Mouse (Mus musculus) hindbrain, embryonic 16.5 days (tissue): Measurements from ENCODE around the gene Bmp8a. TPM values are rescaled to one million over a fixed set of nuclear protein-coding genes. Genes with fewer than 3 reads are reported as not detected.
"Not testable (repeated sequence)": the region's sequence is repeated elsewhere in the genome, so short reads cannot be mapped to it uniquely, and the experiment has no call there.

Experiments
- ATAC-seq: fragments of 200-750 bp; cut with Nextera tagmentation; 2 replicates; pipeline ENCODE4 v1.8.0; 2017; ENCODE audit warnings: moderate TSS enrichment, moderate library complexity
- H3K27ac ChIP-seq: fragments of 300-500 bp; sonication (generic); 2 replicates; pipeline ENCODE4 v1.5.1; 2014; ENCODE audit warnings: low read depth, mild to moderate bottlenecking, control low read depth, low read length, moderate library complexity
- H3K27me3 ChIP-seq: fragments of 300-500 bp; sonication (generic); replicated peaks from 2 replicates; pipeline ENCODE4 v1.6.1; 2014; ENCODE audit warnings: low read length; ENCODE audit not compliant: control insufficient read depth, insufficient read depth
- H3K36me3 ChIP-seq: fragments of 300-500 bp; sonication (generic); 2 replicates; pipeline ENCODE4 v1.6.1; 2014; ENCODE audit warnings: mild to moderate bottlenecking, low read length, moderate library complexity, mixed read lengths; ENCODE audit not compliant: control insufficient read depth, insufficient read depth
- H3K4me1 ChIP-seq: fragments of 300-500 bp; sonication (generic); 2 replicates; pipeline ENCODE4 v1.6.1; 2014; ENCODE audit warnings: low read depth, low read length; ENCODE audit not compliant: control insufficient read depth, insufficient read depth
- H3K4me2 ChIP-seq: fragments of 300-500 bp; sonication (generic); 2 replicates; pipeline ENCODE4 v1.6.1; 2014; ENCODE audit warnings: mild to moderate bottlenecking, low read length, control low read depth, moderate library complexity
- H3K4me3 ChIP-seq: fragments of 300-500 bp; sonication (generic); 2 replicates; pipeline ENCODE4 v1.5.1; 2014; ENCODE audit warnings: mild to moderate bottlenecking, low read length, control low read depth, moderate library complexity
- H3K9ac ChIP-seq: fragments of 300-500 bp; sonication (generic); 2 replicates; pipeline ENCODE4 v1.6.1; 2014; ENCODE audit warnings: low read depth, mild to moderate bottlenecking, control low read depth, low read length, moderate library complexity
- H3K9me3 ChIP-seq: fragments of 300-500 bp; sonication (generic); 2 replicates; pipeline ENCODE4 v1.6.1; 2014; ENCODE audit warnings: mild to moderate bottlenecking, low read length, moderate library complexity; ENCODE audit not compliant: control insufficient read depth
- WGBS: fragments of 180-500 bp; shearing (Covaris S2); extraction: QIAGEN DNeasy Blood & Tissue Kit; methylation state at CpG from one replicate; pipeline ENCODE4 v1.1.7; 2014; 5-methylcytosine and 5-hydroxymethylcytosine counted together
- polyA plus RNA-seq: library from polyadenylated mRNA; unstranded; fragments of >200 nt; fragmentation: Nextera tagmentation; extraction: Ambion mirVana; gene quantifications from 2 replicates; pipeline ENCODE4 v1.2.1, GENCODE M21; 2015

Bmp8a gene
- polyA plus RNA-seq, 1 experiment from 2014 or later = 0.26 TPM

GRCm38 (mm10) chr4:123335244-123335643, 7.8 kb downstream of the Bmp8a start:
- H3K27ac ChIP-seq, H3K9me3 ChIP-seq, H3K9ac ChIP-seq, ATAC-seq, H3K4me2 ChIP-seq, H3K4me1 ChIP-seq, H3K4me3 ChIP-seq, H3K27me3 ChIP-seq, H3K36me3 ChIP-seq: not testable (repeated sequence)
- WGBS = 69% methylated on average over 10 of the region's 10 CpGs

GRCm38 (mm10) chr4:123334177-123334576, 8.9 kb downstream of the Bmp8a start:
- 78% methylated on average over 3 of the region's 3 CpGs for WGBS
- no peaks in the 10 kb centered on the region for H3K4me1 ChIP-seq
- H3K9ac ChIP-seq = no peak overlapping the region
- H3K4me3 ChIP-seq = no peak overlapping the region
- no peaks in the 10 kb centered on the region for H3K9me3 ChIP-seq
- no peak overlapping the region for H3K4me2 ChIP-seq
- no peaks in the 10 kb centered on the region for H3K27me3 ChIP-seq
- H3K36me3 ChIP-seq = no peaks in the 10 kb centered on the region
- no peak overlapping the region for H3K27ac ChIP-seq
- ATAC-seq = no peak

- WGBS = 92% methylated on average over 4 of the region's 4 CpGs
- no peak overlapping the region for H3K9ac ChIP-seq
- no peak overlapping the region for H3K27ac ChIP-seq
- H3K27me3 ChIP-seq = no peaks in the 10 kb centered on the region
- no peaks in the 10 kb centered on the region for H3K4me1 ChIP-seq
- H3K36me3 ChIP-seq = no peaks in the 10 kb centered on the region
- no peaks in the 10 kb centered on the region for H3K9me3 ChIP-seq
- H3K4me3 ChIP-seq = no peak overlapping the region
- ATAC-seq = no peak
- H3K4me2 ChIP-seq = no peak overlapping the region
These were observed 9.9 kb downstream of the Bmp8a start for GRCm38 (mm10) chr4:123333151-123333550.

GRCm38 (mm10) chr4:123331961-123332360, 11.1 kb downstream of the Bmp8a start:
- not testable (repeated sequence) for H3K9ac ChIP-seq, H3K4me1 ChIP-seq, H3K9me3 ChIP-seq, H3K4me2 ChIP-seq, H3K4me3 ChIP-seq, ATAC-seq, H3K27me3 ChIP-seq, H3K36me3 ChIP-seq, H3K27ac ChIP-seq
- WGBS = 80% methylated on average over 1 of the region's 1 CpGs

- H3K27me3 ChIP-seq = no peaks in the 10 kb centered on the region
- no peak overlapping the region for H3K4me2 ChIP-seq
- 64% methylated on average over 5 of the region's 5 CpGs for WGBS
- no peak for ATAC-seq
- H3K27ac ChIP-seq = no peak overlapping the region
- H3K36me3 ChIP-seq = no peaks in the 10 kb centered on the region
- no peaks in the 10 kb centered on the region for H3K4me1 ChIP-seq
- no peak overlapping the region for H3K4me3 ChIP-seq
- H3K9ac ChIP-seq = no peak overlapping the region
- no peaks in the 10 kb centered on the region for H3K9me3 ChIP-seq
These were observed 11.7 kb downstream of the Bmp8a start for GRCm38 (mm10) chr4:123331326-123331725.

- no peak overlapping the region for H3K4me2 ChIP-seq
- no peaks in the 10 kb centered on the region for H3K9me3 ChIP-seq
- H3K27me3 ChIP-seq = no peaks in the 10 kb centered on the region
- no peak overlapping the region for H3K27ac ChIP-seq
- no peak for ATAC-seq
- H3K9ac ChIP-seq = no peak overlapping the region
- no peaks in the 10 kb centered on the region for H3K4me1 ChIP-seq
- 65% methylated on average over 6 of the region's 6 CpGs for WGBS
- no peak overlapping the region for H3K4me3 ChIP-seq
- no peaks in the 10 kb centered on the region for H3K36me3 ChIP-seq
These were observed 14.1 kb downstream of the Bmp8a start for GRCm38 (mm10) chr4:123328946-123329345.

- H3K36me3 ChIP-seq = no peaks in the 10 kb centered on the region
- no peak overlapping the region for H3K4me3 ChIP-seq
- 52% methylated on average over 3 of the region's 3 CpGs for WGBS
- ATAC-seq = no peak
- no peaks in the 10 kb centered on the region for H3K27me3 ChIP-seq
- no peak overlapping the region for H3K4me2 ChIP-seq
- no peak overlapping the region for H3K9ac ChIP-seq
- no peak overlapping the region for H3K27ac ChIP-seq
- H3K9me3 ChIP-seq = no peaks in the 10 kb centered on the region
- no peaks in the 10 kb centered on the region for H3K4me1 ChIP-seq
These were observed 15.4 kb downstream of the Bmp8a start for GRCm38 (mm10) chr4:123327630-123328029.

- H3K36me3 ChIP-seq = no peaks in the 10 kb centered on the region
- H3K4me2 ChIP-seq = no peak overlapping the region
- 75% methylated on average over 3 of the region's 3 CpGs for WGBS
- no peaks in the 10 kb centered on the region for H3K4me1 ChIP-seq
- no peak overlapping the region for H3K27ac ChIP-seq
- no peak for ATAC-seq
- no peaks in the 10 kb centered on the region for H3K9me3 ChIP-seq
- H3K4me3 ChIP-seq = no peak overlapping the region
- H3K27me3 ChIP-seq = peaks cover 5% of the 10 kb centered on the region; the same call in 1 of the 2 replicates
- H3K9ac ChIP-seq = no peak overlapping the region
These were observed 17.0 kb downstream of the Bmp8a start for GRCm38 (mm10) chr4:123326087-123326486.

GRCm38 (mm10) chr4:123323534-123323933, 19.5 kb downstream of the Bmp8a start, which contains the start of gene Oxct2a:
Gene Oxct2a, minus strand, starts transcription at chr4:123323634.
- WGBS = 25% methylated on average over 12 of the region's 13 CpGs
- Histone ChIP-seq H3K9ac (peak within 1 kb of the TSS; percentile 9), H3K4me2 (peak within 1 kb of the TSS; percentile 52), H3K4me3 (peak within 1 kb of the TSS; percentile 34), H3K4me1 (no peaks in the 10 kb centered on the region), H3K27me3 (peaks cover 5% of the 10 kb centered on the region; the same call in 1 of the 2 replicates), H3K9me3 (no peaks in the 10 kb centered on the region), H3K36me3 (no peaks in the 10 kb centered on the region), H3K27ac (no peak within 1 kb of the TSS)
- peak; percentile 43; the same call in 1 of the 2 replicates for ATAC-seq

GRCm38 (mm10) chr4:123322910-123323309, 20.1 kb downstream of the Bmp8a start:
- peak overlapping the region; percentile 34 for H3K4me3 ChIP-seq
- not testable (repeated sequence) for H3K27me3 ChIP-seq, H3K4me1 ChIP-seq, H3K9me3 ChIP-seq, H3K36me3 ChIP-seq, H3K9ac ChIP-seq, H3K27ac ChIP-seq
- WGBS = 16% methylated on average over 20 of the region's 38 CpGs
- H3K4me2 ChIP-seq = peak overlapping the region; percentile 52
- ATAC-seq = peak; percentile 70
